Mouse (Mus musculus): ENCODE measurements at regions not wholly inside any gene's neighbourhood (a gene's known extent, or its start where the extent isn't known, plus 50 kb on each side); places are given as distances from the start of the nearest gene placed in this dataset.

GRCm38 (mm10) chr8:113383517-113383916, 251.9 kb upstream of the Mon1b start:
- TF ChIP-seq EP300 (IDR thresholded peaks at IDR 0.05) (no peak; the same call in 1 of the 2 replicates), CTCF (IDR thresholded peaks at IDR 0.05) (no peak)

Measured in lung, postnatal 0 days (tissue).